Mouse (Mus musculus) cerebellum, adult (tissue): ENCODE data around the gene Abca17.

Experiments
- ATAC-seq: cut with Nextera tagmentation; 2 replicates; pipeline ENCODE4 v1.9.2; 2017; ENCODE audit warnings: mild to moderate bottlenecking, moderate library complexity, mixed read lengths; ENCODE audit not compliant: insufficient number of reproducible peaks, low FRiP score, low TSS enrichment

Gene Abca17

GRCm38 (mm10) chr17:24350926-24351759 is at the start of gene Abca17:
Gene Abca17 (minus strand): TSS chr17:24351068.
- no peak for ATAC-seq

GRCm38 (mm10) chr17:24394456-24394855 is 43.6 kb upstream of the Abca17 start:
- ATAC-seq = no peak

- no peak for ATAC-seq
Measured at GRCm38 (mm10) chr17:24393527-24393926, 42.7 kb upstream of the Abca17 start.

GRCm38 (mm10) chr17:24391149-24391548 is 40.3 kb upstream of the Abca17 start:
- ATAC-seq = no peak

GRCm38 (mm10) chr17:24389865-24390264 is 39.0 kb upstream of the Abca17 start:
- no peak for ATAC-seq

GRCm38 (mm10) chr17:24388711-24389110 is 37.8 kb upstream of the Abca17 start:
- no peak for ATAC-seq

- ATAC-seq = no peak
Measured at GRCm38 (mm10) chr17:24383789-24384188, 32.9 kb upstream of the Abca17 start.

GRCm38 (mm10) chr17:24378496-24378895 is 27.6 kb upstream of the Abca17 start:
- no peak for ATAC-seq

GRCm38 (mm10) chr17:24375886-24376285 is 25.0 kb upstream of the Abca17 start:
- no peak for ATAC-seq

- no peak for ATAC-seq
Measured at GRCm38 (mm10) chr17:24375094-24375712, 24.3 kb upstream of the Abca17 start.

- ATAC-seq = no peak
Measured at GRCm38 (mm10) chr17:24365863-24366262, 15.0 kb upstream of the Abca17 start.

- ATAC-seq = no peak; the same call in 1 of the 2 replicates
Measured at GRCm38 (mm10) chr17:24364461-24364860, 13.6 kb upstream of the Abca17 start.

- no peak for ATAC-seq
Measured at GRCm38 (mm10) chr17:24362527-24362926, 11.7 kb upstream of the Abca17 start.

- no peak for ATAC-seq
Measured at GRCm38 (mm10) chr17:24361291-24361690, 10.4 kb upstream of the Abca17 start.

GRCm38 (mm10) chr17:24360841-24361240 is 10.0 kb upstream of the Abca17 start:
- ATAC-seq = no peak

GRCm38 (mm10) chr17:24359903-24360302 is 9.0 kb upstream of the Abca17 start:
- ATAC-seq = no peak

GRCm38 (mm10) chr17:24359006-24359405 is 8.1 kb upstream of the Abca17 start:
- no peak for ATAC-seq

- ATAC-seq = no peak
Measured at GRCm38 (mm10) chr17:24355284-24355683, 4.4 kb upstream of the Abca17 start.

- no peak for ATAC-seq
Measured at GRCm38 (mm10) chr17:24353960-24354359, 3.1 kb upstream of the Abca17 start.

GRCm38 (mm10) chr17:24352370-24353194 is 1.7 kb upstream of the Abca17 start:
- ATAC-seq = peak; percentile 42; the same call in 1 of the 2 replicates
